Mouse (Mus musculus) heart, postnatal 0 days (tissue): ENCODE data around the gene Vav3. TPM values are rescaled to one million over a fixed set of nuclear protein-coding genes. Genes with fewer than 3 reads are reported as not detected.

Experiments
- ATAC-seq: fragments of 200-750 bp; cut with Nextera tagmentation; 2 replicates; pipeline ENCODE4 v1.8.0; 2017; ENCODE audit warnings: low read depth, moderate number of reproducible peaks, moderate library complexity; ENCODE audit not compliant: insufficient read depth
- DNase-seq: peaks from one replicate; pipeline ENCODE4 v3.0.0-alpha.2; 2016; ENCODE audit warnings: low spot score
- H3K27ac ChIP-seq: fragments of 300-500 bp; sonication (generic); 2 replicates; pipeline ENCODE4 v1.5.1; 2014; ENCODE audit warnings: low read depth, mild to moderate bottlenecking
- H3K27me3 ChIP-seq: fragments of 300-500 bp; sonication (generic); 2 replicates; pipeline ENCODE4 v1.6.1; 2014; ENCODE audit warnings: low read length, mixed read lengths; ENCODE audit not compliant: control insufficient read depth, insufficient read depth
- H3K36me3 ChIP-seq: fragments of 300-500 bp; sonication (generic); replicated peaks from 2 replicates; pipeline ENCODE4 v1.6.1; 2014; ENCODE audit warnings: low read length, mixed read lengths; ENCODE audit not compliant: control insufficient read depth, insufficient read depth
- H3K4me1 ChIP-seq: fragments of 300-500 bp; sonication (generic); 2 replicates; pipeline ENCODE4 v1.6.1; 2014; ENCODE audit warnings: antibody characterized with exemption; ENCODE audit not compliant: control insufficient read depth, insufficient read depth
- H3K4me2 ChIP-seq: fragments of 300-500 bp; sonication (generic); 2 replicates; pipeline ENCODE4 v1.6.1; 2014; ENCODE audit warnings: low read depth, mild to moderate bottlenecking, low read length, moderate library complexity
- H3K4me3 ChIP-seq: fragments of 300-500 bp; sonication (generic); 2 replicates; pipeline ENCODE4 v1.5.1; 2014; ENCODE audit warnings: low read depth, low read length
- H3K9ac ChIP-seq: fragments of 300-500 bp; sonication (generic); replicated peaks from 2 replicates; pipeline ENCODE4 v1.6.1; 2014; ENCODE audit warnings: low read depth, low read length, mixed read lengths
- H3K9me3 ChIP-seq: fragments of 300-500 bp; sonication (generic); replicated peaks from 2 replicates; pipeline ENCODE4 v1.6.1; 2016; ENCODE audit warnings: low read length; ENCODE audit not compliant: control insufficient read depth
- CTCF ChIP-seq: IDR thresholded peaks from 2 replicates; pipeline ENCODE4 v1.5.1; 2016; ENCODE audit warnings: antibody characterized with exemption, control low read depth, low read depth
- EP300 ChIP-seq: IDR thresholded peaks from 2 replicates; pipeline ENCODE4 v1.6.1; 2016; ENCODE audit warnings: antibody characterized with exemption, low read depth
- WGBS: fragments of 180-500 bp; shearing (Covaris S2); extraction: QIAGEN DNeasy Blood & Tissue Kit; methylation state at CpG from one replicate; pipeline ENCODE4 v1.1.7; 2014; 5-methylcytosine and 5-hydroxymethylcytosine counted together
- polyA plus RNA-seq: library from polyadenylated mRNA; unstranded; fragments of >200 nt; fragmentation: Nextera tagmentation; extraction: Ambion mirVana; gene quantifications from 2 replicates; pipeline ENCODE4 v1.2.1, GENCODE M21; 2015
- total RNA-seq: library from RNA; depleted of rRNA; stranded (reverse); fragments of >200 nt; gene quantifications from 2 replicates; pipeline ENCODE4 v1.2.3, GENCODE M21; 2014; ENCODE audit warnings: low replicate concordance

Vav3 gene
- total and polyA plus RNA-seq, 2 experiments from 2014 or later, result 5.1 to 25.0 TPM

GRCm38 (mm10) chr3:109463684-109464083 lies 123.2 kb downstream of the Vav3 start:
- DNase-seq (no peak), ATAC-seq (no peak)
- no peaks in the 10 kb centered on the region for H3K27me3 ChIP-seq
- no peaks in the 10 kb centered on the region for H3K9me3 ChIP-seq
- no peak overlapping the region for H3K4me3 ChIP-seq
- H3K4me2 ChIP-seq, result no peak overlapping the region
- TF ChIP-seq EP300 (no peak), CTCF (no peak)
- no peak overlapping the region for H3K9ac ChIP-seq
- WGBS, result 79% methylated on average over 6 of the region's 6 CpGs
- H3K36me3 ChIP-seq, result no peaks in the 10 kb centered on the region
- no peak overlapping the region for H3K27ac ChIP-seq
- H3K4me1 ChIP-seq, result peaks cover 8% of the 10 kb centered on the region

GRCm38 (mm10) chr3:109464600-109464999 lies 124.1 kb downstream of the Vav3 start:
- H3K4me3 ChIP-seq, result no peak overlapping the region
- ATAC-seq (no peak), DNase-seq (no peak)
- H3K4me1 ChIP-seq, result peaks cover 8% of the 10 kb centered on the region
- no peaks in the 10 kb centered on the region for H3K36me3 ChIP-seq
- no peak overlapping the region for H3K27ac ChIP-seq
- no peak for TF ChIP-seq EP300
- no peak for TF ChIP-seq CTCF
- H3K27me3 ChIP-seq, result no peaks in the 10 kb centered on the region
- 68% methylated on average over 8 of the region's 8 CpGs for WGBS
- H3K9me3 ChIP-seq, result no peaks in the 10 kb centered on the region
- H3K9ac ChIP-seq, result no peak overlapping the region
- no peak overlapping the region for H3K4me2 ChIP-seq

DNA sequence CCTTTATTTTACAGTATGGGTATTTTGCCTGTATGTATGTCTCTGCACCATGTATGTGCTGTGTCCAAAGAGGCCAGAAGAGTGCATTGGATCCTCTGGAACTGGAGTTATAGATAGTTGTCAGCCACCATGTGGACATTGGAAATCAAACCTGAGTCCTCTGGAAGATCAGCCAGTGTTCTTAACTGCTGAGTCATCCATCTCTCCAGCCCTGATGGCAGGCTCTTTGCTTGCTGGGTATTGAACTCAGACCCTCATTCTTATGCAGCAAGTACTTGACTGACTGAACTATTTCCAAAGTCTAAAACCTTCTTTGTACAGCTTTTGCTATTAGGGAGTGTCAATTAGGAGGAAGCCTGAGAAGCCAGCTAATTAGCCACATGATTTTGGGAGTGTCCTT lies 126.1 kb downstream of the Vav3 start:
- H3K36me3 ChIP-seq, result no peaks in the 10 kb centered on the region
- H3K27ac ChIP-seq, result no peak overlapping the region
- no peak overlapping the region for H3K9ac ChIP-seq
- no peak for ATAC-seq
- peak; percentile 4 for DNase-seq
- TF ChIP-seq CTCF (no peak), EP300 (no peak)
- H3K4me2 ChIP-seq, result no peak overlapping the region
- H3K4me1 ChIP-seq, result peaks cover 8% of the 10 kb centered on the region
- H3K27me3 ChIP-seq, result no peaks in the 10 kb centered on the region
- H3K4me3 ChIP-seq, result no peak overlapping the region
- H3K9me3 ChIP-seq, result no peaks in the 10 kb centered on the region

- Histone ChIP-seq H3K36me3 (no peaks in the 10 kb centered on the region), H3K9ac (no peak overlapping the region), H3K4me1 (peaks cover 8% of the 10 kb centered on the region), H3K9me3 (no peaks in the 10 kb centered on the region), H3K27ac (no peak overlapping the region), H3K27me3 (no peaks in the 10 kb centered on the region), H3K4me3 (no peak overlapping the region), H3K4me2 (no peak overlapping the region)
- DNase-seq (peak; percentile 16), ATAC-seq (no peak)
- 50% methylated on average over 4 of the region's 4 CpGs for WGBS
- TF ChIP-seq CTCF, result peak; percentile 25; the same call in 1 of the 2 replicates
- TF ChIP-seq EP300, result no peak
Observed at GRCm38 (mm10) chr3:109467288-109467687, 126.8 kb downstream of the Vav3 start.

DNA sequence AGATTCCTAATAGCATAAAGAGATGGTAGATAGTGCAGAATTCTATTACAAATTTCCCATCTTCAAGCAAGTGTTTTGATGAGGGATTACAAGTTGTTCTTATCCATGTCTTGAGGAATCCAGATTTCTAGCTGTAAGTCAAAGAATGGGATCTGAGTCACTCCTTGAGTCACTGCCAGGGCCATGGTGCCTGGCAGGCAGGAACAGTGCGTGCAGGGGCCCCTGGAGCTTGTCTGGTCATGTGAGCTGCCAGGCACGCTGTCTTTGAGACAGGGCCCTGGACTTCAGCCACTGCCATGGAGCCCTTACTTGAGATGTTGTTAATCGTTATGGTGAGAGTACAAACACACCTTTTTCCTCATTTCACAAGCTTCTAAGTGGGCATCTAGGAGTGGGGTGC lies 129.0 kb downstream of the Vav3 start:
- Histone ChIP-seq H3K4me1 (peaks cover 11% of the 10 kb centered on the region), H3K36me3 (no peaks in the 10 kb centered on the region), H3K27ac (no peak overlapping the region), H3K4me2 (no peak overlapping the region), H3K9ac (no peak overlapping the region), H3K9me3 (no peaks in the 10 kb centered on the region), H3K27me3 (no peaks in the 10 kb centered on the region), H3K4me3 (no peak overlapping the region)
- DNase-seq (peak; percentile 9), ATAC-seq (peak; percentile 58; the same call in 1 of the 2 replicates)
- WGBS, result 33% methylated on average over 3 of the region's 3 CpGs
- TF ChIP-seq EP300 (no peak), CTCF (no peak)

GRCm38 (mm10) chr3:109470651-109471255 lies 130.3 kb downstream of the Vav3 start:
- H3K9me3 ChIP-seq, result no peaks in the 10 kb centered on the region
- peak; percentile 1 for DNase-seq
- ATAC-seq, result no peak
- TF ChIP-seq CTCF, result no peak
- TF ChIP-seq EP300, result no peak
- H3K36me3 ChIP-seq, result no peaks in the 10 kb centered on the region
- no peak overlapping the region for H3K4me3 ChIP-seq
- H3K27ac ChIP-seq, result no peak overlapping the region
- no peak overlapping the region for H3K4me2 ChIP-seq
- H3K9ac ChIP-seq, result no peak overlapping the region
- WGBS, result 58% methylated on average over 1 of the region's 1 CpGs
- no peaks in the 10 kb centered on the region for H3K27me3 ChIP-seq
- H3K4me1 ChIP-seq, result peaks cover 11% of the 10 kb centered on the region
